Mouse (Mus musculus): ENCODE data around the gene Olfm3. TPM values are rescaled to one million over a fixed set of nuclear protein-coding genes. Genes with fewer than 3 reads are reported as not detected.

Olfm3 gene
- total and polyA plus RNA-seq, 2 experiments: 0.16 to 1.5 TPM

GRCm38 (mm10) chr3:115104802-115105493, 201.1 kb downstream of the Olfm3 start:
- DNase-seq (ENCODE audit: extremely low read depth, low read depth, low spot score): peak; percentile 31

DNA sequence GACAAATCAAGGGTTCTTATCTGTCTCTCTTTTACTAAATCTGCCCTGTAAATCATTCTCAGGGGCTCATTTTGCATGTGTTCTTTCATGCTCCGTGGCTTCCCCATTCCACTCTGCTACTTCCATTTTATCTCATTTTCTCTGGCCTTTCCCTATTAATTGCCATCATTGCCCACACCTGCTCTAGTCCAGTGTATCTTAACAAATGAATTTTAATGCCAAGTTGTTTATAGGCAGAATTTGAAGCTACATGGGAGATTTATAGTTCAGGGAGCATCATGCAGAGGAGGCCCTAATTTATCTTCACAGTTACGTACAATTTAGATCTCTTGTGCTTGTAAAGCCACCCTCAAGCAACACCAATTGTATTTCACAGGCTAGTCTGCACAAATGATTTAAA, 241.8 kb downstream of the Olfm3 start:
- H3K27ac ChIP-seq (replicated peaks; ENCODE audit: insufficient read depth, low read depth, low read length): no peak overlapping the region
- no peak for DNase-seq (ENCODE audit: extremely low read depth, low read depth, low spot score)
- H3K79me2 ChIP-seq (ENCODE audit: control insufficient read depth, insufficient read depth, low read length): no peaks in the 10 kb centered on the region
- H3K4me3 ChIP-seq (ENCODE audit: insufficient read depth, low read depth, low read length): no peak overlapping the region
- H3K27me3 ChIP-seq (ENCODE audit: control insufficient read depth, insufficient read depth, low read length): no peaks in the 10 kb centered on the region
- H3K4me1 ChIP-seq (ENCODE audit: control insufficient read depth, insufficient read depth, low read length): no peaks in the 10 kb centered on the region
- TF ChIP-seq CTCF (IDR thresholded peaks at IDR 0.05; ENCODE audit: low read depth, low read length): no peak
- TF ChIP-seq POLR2A (IDR thresholded peaks at IDR 0.05; ENCODE audit: extremely low read depth, insufficient read depth, low read length): no peak
- 66% methylated on average over 2 of the region's 2 CpGs for WGBS
- H3K36me3 ChIP-seq (ENCODE audit: control insufficient read depth, insufficient read depth, low read length): no peaks in the 10 kb centered on the region
- H3K9ac ChIP-seq (ENCODE audit: low read depth, low read length): no peak overlapping the region

More at GRCm38 (mm10) chr3:115104802-115105493, 201.1 kb downstream of the Olfm3 start:
- 43% methylated on average over 8 of the region's 8 CpGs for WGBS
- Histone ChIP-seq H3K36me3 (ENCODE audit: control insufficient read depth, insufficient read depth, low read length) (no peaks in the 10 kb centered on the region), H3K27ac (replicated peaks; ENCODE audit: insufficient read depth, low read depth, low read length) (no peak overlapping the region), H3K4me3 (ENCODE audit: insufficient read depth, low read depth, low read length) (no peak overlapping the region), H3K79me2 (ENCODE audit: control insufficient read depth, insufficient read depth, low read length) (no peaks in the 10 kb centered on the region), H3K27me3 (ENCODE audit: control insufficient read depth, insufficient read depth, low read length) (no peaks in the 10 kb centered on the region), H3K4me1 (ENCODE audit: control insufficient read depth, insufficient read depth, low read length) (no peaks in the 10 kb centered on the region), H3K9ac (ENCODE audit: low read depth, low read length) (no peak overlapping the region)
- TF ChIP-seq POLR2A (IDR thresholded peaks at IDR 0.05; ENCODE audit: extremely low read depth, insufficient read depth, low read length): no peak

DNA sequence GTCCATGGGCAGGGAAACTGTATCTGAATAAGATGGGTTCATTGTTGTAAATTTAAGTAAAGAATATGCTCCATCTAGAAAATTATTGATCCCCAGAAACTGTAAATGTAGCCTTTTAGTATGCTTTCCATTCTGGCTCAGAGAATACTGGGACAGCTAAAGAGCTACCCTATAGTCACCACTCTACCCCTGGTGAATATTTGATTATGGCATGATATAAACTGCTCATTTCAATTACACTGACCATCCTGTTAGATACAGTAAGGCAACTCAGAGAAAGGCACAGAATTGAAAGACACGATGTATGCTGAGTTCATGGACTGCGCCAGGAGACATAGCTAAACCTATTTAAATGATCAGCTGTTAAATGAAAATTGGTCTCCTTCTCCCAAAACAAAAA, 242.4 kb downstream of the Olfm3 start:
- WGBS: 89% methylated on average over 2 of the region's 2 CpGs
- H3K79me2 ChIP-seq (ENCODE audit: control insufficient read depth, insufficient read depth, low read length): no peaks in the 10 kb centered on the region
- TF ChIP-seq POLR2A (IDR thresholded peaks at IDR 0.05; ENCODE audit: extremely low read depth, insufficient read depth, low read length): no peak
- no peak for TF ChIP-seq CTCF (IDR thresholded peaks at IDR 0.05; ENCODE audit: low read depth, low read length)
- no peaks in the 10 kb centered on the region for H3K27me3 ChIP-seq (ENCODE audit: control insufficient read depth, insufficient read depth, low read length)
- no peaks in the 10 kb centered on the region for H3K36me3 ChIP-seq (ENCODE audit: control insufficient read depth, insufficient read depth, low read length)
- H3K4me1 ChIP-seq (ENCODE audit: control insufficient read depth, insufficient read depth, low read length): no peaks in the 10 kb centered on the region
- no peak overlapping the region for H3K27ac ChIP-seq (replicated peaks; ENCODE audit: insufficient read depth, low read depth, low read length)
- H3K4me3 ChIP-seq (ENCODE audit: insufficient read depth, low read depth, low read length): no peak overlapping the region
- H3K9ac ChIP-seq (ENCODE audit: low read depth, low read length): no peak overlapping the region
- DNase-seq (ENCODE audit: extremely low read depth, low read depth, low spot score): no peak

- Histone ChIP-seq H3K36me3 (ENCODE audit: control insufficient read depth, insufficient read depth, low read length) (no peaks in the 10 kb centered on the region), H3K27ac (replicated peaks; ENCODE audit: insufficient read depth, low read depth, low read length) (no peak overlapping the region), H3K9ac (ENCODE audit: low read depth, low read length) (no peak overlapping the region), H3K4me3 (ENCODE audit: insufficient read depth, low read depth, low read length) (no peak overlapping the region), H3K27me3 (ENCODE audit: control insufficient read depth, insufficient read depth, low read length) (no peaks in the 10 kb centered on the region), H3K4me1 (ENCODE audit: control insufficient read depth, insufficient read depth, low read length) (no peaks in the 10 kb centered on the region), H3K79me2 (ENCODE audit: control insufficient read depth, insufficient read depth, low read length) (no peaks in the 10 kb centered on the region)
- TF ChIP-seq POLR2A (IDR thresholded peaks at IDR 0.05; ENCODE audit: extremely low read depth, insufficient read depth, low read length): no peak
- no peak for TF ChIP-seq CTCF (IDR thresholded peaks at IDR 0.05; ENCODE audit: low read depth, low read length)
- no peak for DNase-seq (ENCODE audit: extremely low read depth, low read depth, low spot score)
- WGBS: 73% methylated on average over 3 of the region's 3 CpGs
Observed at GRCm38 (mm10) chr3:115158903-115159473, 255.1 kb downstream of the Olfm3 start.

GRCm38 (mm10) chr3:115174625-115175024, 270.7 kb downstream of the Olfm3 start:
- WGBS: 49% methylated on average over 7 of the region's 7 CpGs
- Histone ChIP-seq H3K79me2 (ENCODE audit: control insufficient read depth, insufficient read depth, low read length) (no peaks in the 10 kb centered on the region), H3K27ac (replicated peaks; ENCODE audit: insufficient read depth, low read depth, low read length) (no peak overlapping the region), H3K27me3 (ENCODE audit: control insufficient read depth, insufficient read depth, low read length) (no peaks in the 10 kb centered on the region), H3K9ac (ENCODE audit: low read depth, low read length) (no peak overlapping the region), H3K4me1 (ENCODE audit: control insufficient read depth, insufficient read depth, low read length) (no peaks in the 10 kb centered on the region), H3K4me3 (ENCODE audit: insufficient read depth, low read depth, low read length) (no peak overlapping the region), H3K36me3 (ENCODE audit: control insufficient read depth, insufficient read depth, low read length) (no peaks in the 10 kb centered on the region)
- TF ChIP-seq POLR2A (IDR thresholded peaks at IDR 0.05; ENCODE audit: extremely low read depth, insufficient read depth, low read length) (no peak), CTCF (IDR thresholded peaks at IDR 0.05; ENCODE audit: low read depth, low read length) (no peak)
- no peak for DNase-seq (ENCODE audit: extremely low read depth, low read depth, low spot score)
